Mouse (Mus musculus): ENCODE results near the gene Tmem236. TPM values are rescaled to one million over a fixed set of nuclear protein-coding genes. Genes with fewer than 3 reads are reported as not detected.
"Not testable (repeated sequence)": the region's sequence is repeated elsewhere in the genome, so short reads cannot be mapped to it uniquely, and the experiment has no call there.

Gene Tmem236
- total RNA-seq, 2 experiments from 2014 or later = 0.14 TPM; not detected in 1

DNA sequence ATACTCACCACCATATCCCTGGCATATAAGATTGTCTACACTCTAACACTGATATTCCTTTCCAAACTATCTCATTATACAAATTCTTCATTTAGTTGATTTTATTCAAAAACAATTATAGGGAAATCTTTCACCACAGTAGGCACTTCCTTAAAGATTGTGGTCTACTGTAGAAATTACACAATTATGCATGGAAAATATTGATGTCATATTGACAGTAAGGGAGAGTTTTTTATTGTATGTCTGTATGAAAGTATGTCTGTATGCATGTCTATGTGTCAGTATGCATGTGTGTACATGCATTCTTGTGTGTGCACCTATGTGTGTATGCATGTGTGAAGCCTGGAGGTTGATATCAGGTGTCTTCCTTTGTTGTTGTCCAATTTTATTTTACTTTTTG, 10.1 kb downstream of the Tmem236 start:
- DNase-seq = no peak
- intact Hi-C loops (cut with DNase I) = no loop called here

DNA sequence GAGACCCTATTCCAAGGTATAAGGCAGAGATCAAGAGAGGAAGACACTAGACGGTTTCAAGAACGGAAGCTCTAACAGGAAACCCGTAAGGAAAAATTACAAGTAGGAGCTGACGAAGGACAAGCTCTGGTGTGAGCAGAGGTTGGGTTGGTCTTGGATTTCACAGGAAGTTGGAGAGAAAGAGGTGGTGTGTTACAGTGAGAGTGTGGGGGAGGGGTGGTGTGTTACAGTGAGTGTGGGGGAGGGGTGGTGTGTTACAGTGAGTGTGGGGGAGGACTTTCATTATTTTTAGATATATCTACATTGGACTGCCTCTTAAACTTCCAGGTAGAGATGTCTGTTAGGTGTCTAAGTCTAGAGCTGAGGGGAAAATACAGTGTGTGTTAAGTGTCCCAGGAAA, 16.4 kb downstream of the Tmem236 start:
- intact Hi-C loops (cut with DNase I) = no loop called here
- DNase-seq = no peak

DNA sequence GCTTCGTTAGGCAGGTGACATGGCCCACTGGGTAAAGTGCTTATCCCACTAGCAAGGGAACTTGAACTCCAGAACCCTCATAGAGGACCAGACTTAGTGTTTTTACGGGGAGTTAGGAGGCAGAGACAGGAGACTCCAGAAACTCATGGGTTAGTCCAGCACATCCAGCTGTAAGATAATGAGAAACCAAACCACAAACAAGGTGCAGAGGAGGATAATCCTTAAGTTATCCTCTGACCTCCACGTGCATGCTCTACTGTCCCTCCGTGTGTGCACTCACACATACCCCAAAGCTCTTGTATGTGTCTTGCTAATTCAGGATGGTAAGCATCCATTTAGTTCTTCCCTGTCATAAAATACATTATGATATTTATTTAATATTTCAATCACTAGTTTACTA, 17.3 kb downstream of the Tmem236 start:
- intact Hi-C loops (cut with DNase I) = no loop called here
- DNase-seq = no peak

DNA sequence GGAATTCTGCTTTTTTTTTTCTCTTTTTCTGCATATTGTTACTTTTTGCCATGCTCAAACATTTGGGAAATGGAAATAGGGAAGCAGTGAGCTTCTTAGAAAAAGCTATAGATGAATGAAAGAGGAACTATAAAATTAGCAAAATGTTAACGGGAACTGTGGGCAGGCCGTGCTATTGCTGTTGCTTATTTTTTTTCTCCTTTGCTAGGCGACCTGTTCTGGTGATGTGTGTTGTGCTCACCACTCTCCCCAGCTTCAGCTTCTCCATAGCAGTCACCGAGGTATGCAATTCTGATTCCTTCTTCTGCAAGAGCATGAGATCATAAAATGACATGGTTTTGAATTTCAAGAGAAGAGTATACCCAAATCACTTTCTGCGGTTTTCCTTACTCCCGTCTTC, 17.7 kb downstream of the Tmem236 start:
- DNase-seq = no peak
- intact Hi-C loops (cut with DNase I) = no loop called here

DNA sequence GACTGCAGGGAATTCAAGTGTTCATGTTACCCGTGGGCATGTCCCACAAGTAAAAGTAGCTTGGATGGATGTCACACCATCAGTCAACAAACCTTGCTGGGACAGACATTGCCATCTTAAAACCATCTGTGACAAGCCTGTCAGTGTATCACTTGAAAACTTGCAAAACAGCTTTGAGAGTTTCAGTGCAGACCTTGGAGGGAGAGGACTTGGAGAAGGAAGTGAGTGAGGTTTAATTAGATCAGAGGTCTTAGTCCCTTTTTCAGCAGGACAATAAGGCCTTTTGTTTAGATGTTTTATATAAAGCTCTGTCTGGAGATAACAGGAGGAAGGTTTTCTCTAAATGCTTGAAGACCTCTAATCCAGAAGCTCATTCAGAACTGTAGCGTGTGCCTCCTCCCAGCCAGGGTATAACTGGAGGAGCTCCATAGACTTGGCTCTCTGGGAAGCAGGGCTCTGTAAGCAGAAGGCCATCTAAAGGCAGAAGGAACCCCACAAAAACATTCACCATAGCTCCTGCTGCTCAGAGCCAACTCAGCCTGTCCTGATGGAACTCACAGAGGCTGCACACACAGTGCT, 24.1 kb downstream of the Tmem236 start:
- DNase-seq; intact Hi-C loops (cut with DNase I): not testable (repeated sequence)

DNA sequence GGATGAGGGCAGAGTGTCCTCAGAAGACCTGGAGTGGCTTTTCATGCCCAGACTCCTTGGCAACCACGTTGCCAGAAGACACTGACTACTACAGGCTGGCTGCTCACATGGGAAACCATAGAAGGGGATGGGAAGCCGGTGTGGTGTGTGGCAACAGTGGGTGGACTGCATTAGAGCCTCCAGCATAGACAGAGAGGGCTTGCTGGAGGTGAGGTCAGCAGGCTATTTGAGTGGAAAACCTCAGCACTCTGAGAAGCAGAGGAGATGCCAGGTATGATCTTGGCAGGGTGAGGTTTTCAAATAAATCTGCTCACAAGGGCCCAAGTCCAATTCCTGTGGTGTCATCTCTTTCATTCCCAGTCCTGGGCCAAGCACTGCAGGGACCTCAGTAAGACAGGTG, 25.3 kb downstream of the Tmem236 start:
- DNase-seq = peak; percentile 2

DNA sequence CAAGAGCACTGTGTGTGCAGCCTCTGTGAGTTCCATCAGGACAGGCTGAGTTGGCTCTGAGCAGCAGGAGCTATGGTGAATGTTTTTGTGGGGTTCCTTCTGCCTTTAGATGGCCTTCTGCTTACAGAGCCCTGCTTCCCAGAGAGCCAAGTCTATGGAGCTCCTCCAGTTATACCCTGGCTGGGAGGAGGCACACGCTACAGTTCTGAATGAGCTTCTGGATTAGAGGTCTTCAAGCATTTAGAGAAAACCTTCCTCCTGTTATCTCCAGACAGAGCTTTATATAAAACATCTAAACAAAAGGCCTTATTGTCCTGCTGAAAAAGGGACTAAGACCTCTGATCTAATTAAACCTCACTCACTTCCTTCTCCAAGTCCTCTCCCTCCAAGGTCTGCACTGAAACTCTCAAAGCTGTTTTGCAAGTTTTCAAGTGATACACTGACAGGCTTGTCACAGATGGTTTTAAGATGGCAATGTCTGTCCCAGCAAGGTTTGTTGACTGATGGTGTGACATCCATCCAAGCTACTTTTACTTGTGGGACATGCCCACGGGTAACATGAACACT, 26.6 kb downstream of the Tmem236 start:
- DNase-seq; intact Hi-C loops (cut with DNase I): not testable (repeated sequence)

More for the DNA sequence above, 25.3 kb downstream of the Tmem236 start:
- intact Hi-C loops (cut with DNase I) = no loop called here

DNA sequence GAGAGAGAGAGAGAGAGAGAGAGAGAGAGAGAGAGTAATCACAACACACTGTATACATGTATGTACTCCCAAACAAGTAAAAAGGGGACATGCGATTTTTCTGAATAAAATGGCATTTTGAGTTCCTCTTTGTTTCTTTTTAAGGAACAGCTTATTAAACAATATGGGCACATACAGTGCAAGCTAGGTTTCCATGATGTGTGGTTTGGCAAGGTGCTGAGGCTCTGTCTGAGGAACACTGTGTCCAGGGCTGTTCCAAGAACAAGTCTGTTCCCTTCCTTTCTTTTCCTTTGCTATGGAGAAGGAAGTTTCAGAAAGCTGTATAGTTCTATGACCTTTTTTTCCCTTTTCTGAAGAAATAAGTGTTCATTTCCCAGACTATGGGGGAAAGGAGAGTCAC, 30.0 kb downstream of the Tmem236 start:
- intact Hi-C loops (cut with DNase I) = no loop called here
- no peak for DNase-seq

DNA sequence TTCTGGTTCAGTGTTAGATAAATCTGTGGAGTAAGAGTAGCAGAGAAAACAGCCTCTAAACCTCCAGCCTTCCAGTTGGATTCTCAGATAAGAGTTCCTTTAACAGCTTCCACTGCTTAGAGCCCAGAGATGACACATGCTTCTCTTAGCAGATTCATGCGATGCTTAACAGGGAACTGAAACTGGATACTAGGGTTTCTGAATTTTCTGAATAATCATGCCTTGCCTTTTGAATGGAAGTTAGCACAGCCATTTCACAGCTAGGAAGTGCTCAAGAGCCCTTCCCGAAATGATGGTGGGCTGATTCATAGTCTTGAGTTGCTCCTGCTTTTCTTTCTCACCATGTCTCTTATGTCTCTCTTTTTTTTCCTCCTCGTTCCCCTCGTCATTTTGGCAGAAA, 32.5 kb downstream of the Tmem236 start:
- DNase-seq = no peak
- intact Hi-C loops (cut with DNase I) = no loop called here

DNA sequence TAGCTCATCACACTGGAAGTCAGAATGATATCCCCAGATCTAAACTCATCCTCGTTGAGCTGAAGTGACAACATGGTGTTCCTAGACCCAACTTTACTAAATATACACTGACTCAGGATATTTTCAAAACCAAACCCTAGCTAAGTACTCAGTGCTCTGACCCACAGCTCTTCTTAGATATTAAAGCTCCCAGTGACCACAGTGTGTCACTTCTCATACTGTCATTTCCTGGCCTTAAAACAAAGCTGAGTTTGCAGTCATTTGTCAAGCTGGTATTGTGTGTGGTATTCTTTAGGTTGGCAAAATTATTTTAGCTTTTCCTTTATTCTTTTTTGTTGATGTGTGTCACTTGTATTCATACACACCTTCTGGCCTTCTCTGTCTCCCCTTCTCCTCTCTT, 36.4 kb downstream of the Tmem236 start:
- intact Hi-C loops (cut with DNase I) = no loop called here
- DNase-seq = no peak

DNA sequence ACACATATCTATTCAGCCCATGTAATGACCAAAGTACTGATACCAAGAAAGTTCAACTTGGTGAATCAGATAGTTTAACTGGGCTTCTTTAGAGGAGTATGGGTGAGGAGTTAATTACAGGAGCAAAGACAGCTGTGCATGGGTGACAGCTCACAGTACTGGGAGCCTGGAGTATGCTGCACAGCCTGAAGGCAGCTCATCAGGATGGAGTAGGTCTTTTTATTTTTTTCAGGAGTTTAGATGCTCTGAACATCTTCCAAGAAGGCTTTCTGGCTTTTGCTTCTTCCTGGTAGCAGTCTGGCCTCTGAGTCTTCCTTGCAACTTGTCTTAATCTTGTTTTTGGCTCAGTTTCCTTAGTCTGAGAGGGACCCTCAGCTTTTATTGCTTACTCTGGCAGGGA, 37.3 kb downstream of the Tmem236 start:
- intact Hi-C loops (cut with DNase I) = no loop called here
- no peak for DNase-seq

DNA sequence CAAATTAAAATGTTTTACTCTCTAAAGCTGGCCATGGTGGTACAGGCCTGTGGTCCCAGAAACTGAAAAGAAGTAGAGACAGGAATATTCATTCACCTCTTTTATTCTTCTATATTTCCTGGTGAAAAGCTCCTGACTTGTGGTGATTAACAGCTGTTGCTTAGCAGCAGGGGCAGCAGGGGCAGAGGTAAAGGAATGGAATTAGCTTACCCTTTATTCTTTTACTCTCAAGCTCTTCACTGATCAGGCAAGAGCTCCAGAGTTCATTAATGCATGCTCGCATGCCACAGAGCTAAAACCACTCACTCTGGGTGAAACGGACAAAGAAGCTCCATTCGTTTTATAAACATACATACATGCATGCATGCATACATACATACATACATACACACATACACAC, 40.4 kb downstream of the Tmem236 start:
- intact Hi-C loops (cut with DNase I) = no loop called here
- DNase-seq = no peak

DNA sequence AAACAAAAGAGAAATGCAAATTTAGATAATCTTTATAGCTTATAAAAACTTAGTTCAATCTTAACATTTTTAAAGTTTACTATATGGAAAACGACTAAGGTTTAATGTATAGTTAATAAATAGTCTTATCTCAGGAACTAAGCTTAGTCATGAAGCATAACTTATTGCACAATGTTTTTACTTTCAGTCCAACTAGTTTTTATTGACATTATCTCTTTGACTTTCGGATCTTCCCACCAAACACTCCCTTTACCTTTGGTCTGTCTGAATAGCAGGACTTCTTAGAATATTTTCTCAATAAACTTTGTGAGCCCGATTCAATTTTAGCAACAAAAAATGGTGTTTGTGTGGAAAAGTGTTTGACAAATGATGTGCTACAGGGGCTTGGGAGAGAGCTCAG, 42.3 kb downstream of the Tmem236 start:
- intact Hi-C loops (cut with DNase I) = no loop called here

DNA sequence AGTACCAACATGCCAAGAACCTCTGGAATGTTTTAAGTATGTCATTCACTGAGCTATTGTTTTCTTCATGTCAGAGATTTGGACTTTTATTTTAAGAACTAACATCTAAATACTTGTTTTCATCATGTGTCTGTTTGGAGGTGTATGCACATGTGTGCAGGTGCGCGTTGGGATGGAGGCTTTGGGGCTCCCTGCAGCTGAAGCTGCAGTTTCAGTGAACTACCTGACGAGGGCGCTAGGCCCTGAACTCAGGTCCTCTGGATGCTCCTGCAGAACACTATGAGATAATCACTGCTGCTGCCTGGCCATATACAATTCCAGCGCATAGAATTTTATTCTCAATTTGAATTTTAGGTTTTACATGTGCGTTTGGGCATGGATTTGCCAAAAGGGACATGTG, 43.8 kb downstream of the Tmem236 start:
- intact Hi-C loops (cut with DNase I) = no loop called here
- no peak for DNase-seq

More for the DNA sequence above, 42.3 kb downstream of the Tmem236 start:
- DNase-seq = no peak

DNA sequence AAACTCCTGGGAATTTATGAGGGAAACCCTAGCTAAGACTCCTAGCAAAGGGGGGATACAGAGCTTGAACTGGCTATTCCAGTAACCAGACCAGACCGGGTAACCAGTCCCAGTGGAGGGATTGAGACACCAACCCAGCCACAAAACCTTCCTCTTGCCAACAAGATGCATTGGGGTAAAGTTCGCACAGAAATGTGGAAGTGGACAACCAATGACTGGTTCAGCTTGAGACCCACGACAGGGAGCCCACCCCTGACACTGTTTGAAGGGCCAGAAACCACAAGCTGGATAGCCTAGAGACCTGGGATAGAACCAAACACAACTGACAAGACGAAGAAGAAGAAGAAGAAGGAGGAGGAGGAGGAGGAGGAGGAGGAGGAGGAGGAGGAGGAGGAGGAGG, 50.1 kb downstream of the Tmem236 start:
- intact Hi-C loops (cut with DNase I) = no loop called here
- DNase-seq = no peak

DNA sequence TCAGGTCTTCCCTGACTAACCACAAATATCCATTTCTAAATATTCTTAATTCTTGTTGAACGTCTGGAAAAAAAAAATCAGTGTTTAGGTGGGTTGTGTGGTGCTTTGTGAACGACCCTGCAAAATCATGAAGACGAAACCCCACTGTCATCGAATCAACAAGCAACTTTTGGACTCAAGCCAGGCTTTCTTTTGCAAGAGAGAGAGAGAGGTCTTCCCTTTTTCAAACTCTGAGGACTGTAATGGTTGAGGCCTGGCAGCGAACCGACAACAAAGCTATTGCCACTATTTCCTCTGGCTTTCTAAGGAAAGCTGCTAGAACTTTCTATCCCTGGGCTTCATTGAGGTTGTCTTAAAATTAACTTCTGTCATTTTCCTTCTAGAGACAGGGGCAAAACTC, 54.2 kb downstream of the Tmem236 start:
- no peak for DNase-seq
- intact Hi-C loops (cut with DNase I) = no loop called here

DNA sequence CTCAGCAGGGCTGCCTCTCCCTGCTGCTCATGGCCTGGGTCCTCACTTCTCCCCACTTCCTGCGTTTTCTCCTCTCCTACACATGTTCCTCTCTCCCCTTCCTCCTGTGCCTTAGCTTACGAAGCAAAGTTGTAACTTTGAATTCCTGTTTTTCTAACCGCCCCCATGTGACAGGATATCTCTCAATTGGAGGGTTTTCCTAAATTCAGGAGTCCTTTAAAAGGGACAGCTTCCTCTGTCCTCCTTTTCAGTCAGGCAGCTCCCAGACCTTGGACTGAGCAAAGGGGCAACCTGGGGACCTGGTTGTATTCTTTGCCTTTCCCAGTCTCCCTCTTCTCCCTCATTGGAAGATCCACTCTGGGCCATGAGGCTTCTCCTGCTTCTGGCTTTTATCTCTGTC, 54.8 kb downstream of the Tmem236 start, which contains the start of gene Mrc1:
TSS of gene Mrc1 (plus strand) at position 244 of the 400 bp plus-strand sequence.
- no peak for DNase-seq
- intact Hi-C loops (cut with DNase I) = no loop called here

DNA sequence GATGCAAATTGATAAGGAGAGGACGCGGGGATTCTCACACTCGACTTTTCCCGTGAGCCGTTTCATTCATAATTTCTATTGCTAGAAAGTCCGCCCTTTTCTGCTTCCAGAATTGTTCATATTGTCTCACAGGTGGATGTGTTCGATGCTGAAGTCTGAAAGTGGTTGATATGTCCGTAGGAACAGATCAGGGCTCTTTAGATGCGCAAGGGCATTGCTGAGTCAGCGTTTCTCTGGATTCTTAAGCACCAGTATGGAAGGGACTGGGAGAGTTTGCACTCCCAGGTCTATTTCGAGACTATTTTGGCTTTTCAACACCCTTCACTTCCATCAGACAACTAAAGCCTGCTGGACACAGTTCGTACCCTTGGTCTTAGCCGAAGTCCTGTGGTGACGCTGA, 55.7 kb downstream of the Tmem236 start:
- no peak for DNase-seq
- intact Hi-C loops (cut with DNase I) = no loop called here

DNA sequence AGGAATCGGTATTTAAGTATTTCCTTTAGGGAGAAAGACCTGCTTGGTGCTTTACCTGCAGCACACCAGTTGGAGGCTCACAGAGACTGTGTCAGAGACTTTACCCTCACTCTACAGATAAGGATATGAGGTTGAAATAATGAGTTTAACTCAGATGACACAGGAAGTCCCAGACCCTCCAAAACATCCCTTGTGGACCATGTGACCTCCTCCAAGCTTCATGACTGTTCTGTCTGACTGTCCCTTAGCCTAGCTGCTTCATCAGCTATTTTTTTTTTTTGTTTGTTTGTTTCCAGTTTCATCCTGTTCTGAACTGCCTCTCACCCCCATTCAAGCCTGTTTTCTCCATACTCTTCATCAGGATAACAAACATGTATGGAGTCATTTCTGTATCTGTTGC, 58.6 kb downstream of the Tmem236 start:
- no peak for DNase-seq
- intact Hi-C loops (cut with DNase I) = no loop called here

DNA sequence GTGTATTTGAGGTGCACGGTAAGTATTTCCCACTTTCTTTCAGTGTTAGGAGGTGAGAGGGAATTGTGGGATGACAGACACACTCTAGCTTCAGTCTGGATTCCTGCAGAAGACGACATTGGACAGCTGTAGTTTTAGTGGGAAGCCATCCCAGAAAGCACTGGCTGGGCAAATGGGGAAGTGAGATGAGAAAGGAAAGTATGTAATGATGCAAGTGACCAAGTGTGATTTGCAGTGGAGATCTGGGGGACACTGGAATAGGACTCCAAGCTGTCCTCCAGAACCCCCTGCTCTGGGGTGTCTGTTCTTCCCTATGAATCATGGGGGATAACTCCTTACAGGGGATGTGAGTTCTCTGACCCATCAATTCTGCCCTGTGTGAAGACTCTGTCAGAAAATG, 59.7 kb downstream of the Tmem236 start:
- intact Hi-C loops (cut with DNase I) = no loop called here
- DNase-seq = no peak

DNA sequence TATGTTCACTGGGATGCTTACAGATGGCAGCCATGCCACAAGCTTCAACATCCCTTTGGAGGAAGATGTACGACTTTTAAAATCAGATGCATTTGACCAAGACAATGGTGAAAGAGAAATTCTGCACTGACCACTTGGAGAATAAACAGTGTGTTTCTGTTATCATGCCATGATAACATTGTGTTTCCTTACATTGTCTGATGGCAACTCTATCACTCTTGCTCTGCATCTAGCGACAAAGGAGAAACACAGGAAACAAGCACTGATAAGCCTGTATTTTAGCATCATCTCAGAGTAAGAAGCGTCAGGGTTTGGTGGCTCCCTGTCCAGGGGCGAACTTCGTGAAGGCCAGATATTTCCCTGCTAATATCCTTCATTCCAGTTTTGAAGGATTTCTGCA, 61.0 kb downstream of the Tmem236 start:
- intact Hi-C loops (cut with DNase I) = no loop called here
- no peak for DNase-seq

DNA sequence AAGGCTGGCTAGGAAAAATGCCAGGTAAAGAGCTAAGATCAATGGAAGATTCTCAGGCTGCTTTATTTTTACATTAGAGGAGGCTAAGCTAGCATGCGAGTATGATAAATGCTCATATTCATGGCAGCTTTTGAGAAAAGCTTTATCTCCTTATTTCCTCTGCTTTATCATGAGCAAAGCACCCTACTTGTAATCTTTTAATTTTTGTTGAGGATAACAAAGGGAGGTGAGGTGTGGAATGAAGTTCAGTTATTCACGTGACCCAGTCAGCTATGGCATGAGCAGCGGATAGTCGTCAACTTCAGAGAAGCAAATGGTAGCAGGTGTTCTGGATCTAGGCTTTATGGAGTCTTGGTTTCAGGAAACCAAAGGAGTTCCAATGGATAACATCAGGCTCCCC, 62.6 kb downstream of the Tmem236 start:
- no peak for DNase-seq
- intact Hi-C loops (cut with DNase I) = no loop called here

DNA sequence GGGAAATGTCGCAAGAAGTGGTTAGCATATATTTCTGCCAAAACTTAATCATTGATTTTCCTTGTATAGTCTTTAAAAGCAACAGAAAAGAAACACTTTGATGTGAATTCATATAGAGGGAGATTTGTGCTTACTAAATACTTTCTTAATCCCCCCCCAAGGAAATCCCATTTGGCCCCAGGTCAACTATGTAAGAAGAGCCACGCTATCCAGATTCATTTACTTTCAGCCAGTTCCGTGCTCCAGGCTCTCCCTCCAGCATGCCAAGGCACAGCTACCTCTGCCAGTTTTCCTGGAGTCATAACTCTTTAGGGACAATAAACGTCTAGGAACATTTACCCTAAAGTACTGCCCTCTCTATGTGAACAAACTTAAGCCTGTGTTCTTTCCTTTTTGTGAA, 63.4 kb downstream of the Tmem236 start:
- DNase-seq = no peak
- intact Hi-C loops (cut with DNase I) = no loop called here

Measured in left cerebral cortex, postnatal 4 days (tissue).